Mouse (Mus musculus) liver, postnatal 0 days (tissue): ENCODE measurements around the gene Abcd3.

Source experiments
- CTCF ChIP-seq: sonication (generic); IDR thresholded peaks from 2 replicates; pipeline ENCODE4 v1.5.1; 2016; ENCODE audit warnings: antibody characterized with exemption, low read depth
- EP300 ChIP-seq: IDR thresholded peaks from 2 replicates; pipeline ENCODE4 v1.6.1; 2016; ENCODE audit warnings: antibody characterized with exemption, low read depth, mild to moderate bottlenecking

- TF ChIP-seq CTCF (no peak), EP300 (no peak)
These were observed 32.2 kb upstream of the Abcd3 start for GRCm38 (mm10) chr3:121847296-121847695.
